Mouse (Mus musculus): ENCODE measurements around the gene Trnau1ap.

Trnau1ap gene

GRCm38 (mm10) chr4:132329115-132329834, at the start of gene Trnau1ap:
Gene Trnau1ap (minus strand): TSS chr4:132329538.
- DNase-seq (ENCODE audit: low spot score), result peak; percentile 84

- no peak for DNase-seq (ENCODE audit: low spot score)
Observed at GRCm38 (mm10) chr4:132373820-132374219, 44.5 kb upstream of the Trnau1ap start.

- DNase-seq (ENCODE audit: low spot score), result peak; percentile 33
Observed at GRCm38 (mm10) chr4:132369953-132370750, 40.8 kb upstream of the Trnau1ap start.

- DNase-seq (ENCODE audit: low spot score), result no peak
Observed at GRCm38 (mm10) chr4:132367480-132368201, 38.3 kb upstream of the Trnau1ap start.

- no peak for DNase-seq (ENCODE audit: low spot score)
Observed at GRCm38 (mm10) chr4:132365450-132366060, 36.2 kb upstream of the Trnau1ap start.

- no peak for DNase-seq (ENCODE audit: low spot score)
Observed at GRCm38 (mm10) chr4:132363487-132363886, 34.1 kb upstream of the Trnau1ap start.

GRCm38 (mm10) chr4:132359510-132359909, 30.2 kb upstream of the Trnau1ap start:
- DNase-seq (ENCODE audit: low spot score), result no peak

- no peak for DNase-seq (ENCODE audit: low spot score)
Observed at GRCm38 (mm10) chr4:132356170-132356569, 26.8 kb upstream of the Trnau1ap start.

GRCm38 (mm10) chr4:132355403-132355802, 26.1 kb upstream of the Trnau1ap start:
- no peak for DNase-seq (ENCODE audit: low spot score)

GRCm38 (mm10) chr4:132354571-132354970, 25.2 kb upstream of the Trnau1ap start:
- peak; percentile 74 for DNase-seq (ENCODE audit: low spot score)

- peak; percentile 92 for DNase-seq (ENCODE audit: low spot score)
Observed at GRCm38 (mm10) chr4:132353481-132353885, 24.1 kb upstream of the Trnau1ap start, which contains the start of gene Rcc1. Gene Rcc1 (minus strand): TSS chr4:132353605.

- DNase-seq (ENCODE audit: low spot score), result peak; percentile 33
Observed at GRCm38 (mm10) chr4:132352739-132353138, 23.4 kb upstream of the Trnau1ap start.

GRCm38 (mm10) chr4:132351401-132351800, 22.1 kb upstream of the Trnau1ap start:
- DNase-seq (ENCODE audit: low spot score), result no peak

- DNase-seq (ENCODE audit: low spot score), result no peak
Observed at GRCm38 (mm10) chr4:132350854-132351253, 21.5 kb upstream of the Trnau1ap start.

GRCm38 (mm10) chr4:132350123-132350740, 20.9 kb upstream of the Trnau1ap start:
- no peak for DNase-seq (ENCODE audit: low spot score)

- DNase-seq (ENCODE audit: low spot score), result no peak
Observed at GRCm38 (mm10) chr4:132349495-132350122, 20.3 kb upstream of the Trnau1ap start.

GRCm38 (mm10) chr4:132346661-132347060, 17.3 kb upstream of the Trnau1ap start:
- DNase-seq (ENCODE audit: low spot score), result peak; percentile 26

- DNase-seq (ENCODE audit: low spot score), result no peak
Observed at GRCm38 (mm10) chr4:132346261-132346660, 16.9 kb upstream of the Trnau1ap start.

GRCm38 (mm10) chr4:132345843-132346212, 16.5 kb upstream of the Trnau1ap start:
- no peak for DNase-seq (ENCODE audit: low spot score)

GRCm38 (mm10) chr4:132345135-132345842, 16.0 kb upstream of the Trnau1ap start:
- DNase-seq (ENCODE audit: low spot score), result peak; percentile 89

Measured in MN1 (cell line).